Mouse (Mus musculus) yolk sac, embryonic 10.5 days (tissue): ENCODE measurements at regions not wholly inside any gene's neighbourhood (a gene's known extent, or its start where the extent isn't known, plus 50 kb on each side); places are given as distances from the start of the nearest gene placed in this dataset.

ENCODE experiments used
- DNase-seq: peaks from one replicate; pipeline ENCODE4 v3.0.0-alpha.2; 2017; ENCODE audit warnings: low spot score

DNA sequence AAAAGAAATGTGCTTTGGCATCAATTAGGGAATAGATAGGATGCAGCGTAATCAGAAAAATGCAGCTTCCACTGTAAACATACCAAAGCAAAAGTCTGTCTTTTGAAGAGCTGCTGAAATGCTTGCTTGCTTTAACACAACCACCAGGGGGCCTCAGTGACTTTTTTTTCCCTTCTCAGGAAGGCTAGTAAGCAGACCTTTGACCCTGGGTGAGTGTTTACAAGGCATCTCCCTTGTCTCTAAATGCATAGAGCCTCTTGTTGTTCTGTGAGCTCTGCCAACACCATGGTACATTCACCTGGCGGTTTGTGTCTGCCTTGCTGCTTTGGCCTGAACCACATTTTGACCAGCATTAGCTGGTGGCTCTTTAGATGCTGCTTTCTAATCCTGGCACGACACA is 191.9 kb upstream of the C9orf72 start:
- DNase-seq: peak; percentile 45

DNA sequence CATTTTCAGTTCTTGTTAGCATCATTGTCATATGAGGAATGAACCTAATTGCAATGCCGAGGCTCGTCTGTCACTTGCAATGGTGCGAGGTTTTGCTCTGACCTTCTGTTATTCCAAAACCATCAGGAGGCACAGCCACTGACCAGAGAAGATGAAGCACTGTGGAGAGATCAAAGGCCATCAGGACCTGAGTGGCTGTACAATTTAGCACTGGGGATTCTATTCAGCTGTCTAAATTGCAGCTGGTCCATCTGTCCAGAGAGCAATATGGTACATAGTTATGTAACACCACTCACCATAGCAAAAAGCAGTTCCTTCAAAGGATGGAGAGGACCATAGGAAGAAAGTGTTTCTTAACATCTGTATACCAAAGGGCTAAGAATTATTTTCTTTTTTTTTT is 187.5 kb upstream of the C9orf72 start:
- no peak for DNase-seq

DNA sequence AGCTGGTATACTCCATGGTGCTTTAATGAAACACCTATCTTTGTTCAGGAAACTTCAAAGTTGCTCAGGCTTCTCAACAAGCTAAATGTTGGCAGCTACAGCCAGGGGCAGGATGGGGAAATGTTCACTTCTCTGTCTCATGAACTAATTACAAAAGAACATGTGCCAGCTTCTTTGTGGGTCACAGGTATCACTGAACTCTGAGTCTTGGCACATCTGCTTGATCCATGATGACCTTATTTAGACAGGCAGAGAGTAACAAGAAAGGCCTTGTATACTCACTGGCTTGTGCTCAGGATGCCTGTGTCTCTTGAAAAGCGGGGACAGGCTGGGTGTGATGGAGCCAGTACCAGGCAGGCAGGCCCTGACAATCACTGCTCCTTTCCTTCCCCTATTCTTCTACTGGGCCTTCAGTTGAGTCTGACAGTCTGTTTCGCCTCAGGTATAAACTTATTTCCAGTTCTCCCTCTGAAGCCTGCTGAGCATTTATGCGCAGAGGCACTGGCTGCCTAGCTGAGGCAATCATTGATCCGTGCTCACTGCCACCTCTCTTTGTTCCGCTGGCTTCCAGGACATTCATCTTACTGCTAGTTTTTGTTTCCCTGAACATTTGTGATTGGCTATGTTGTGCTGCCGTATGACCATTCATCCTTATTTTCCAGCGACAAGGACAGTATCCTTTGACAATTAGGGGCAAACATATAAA is 179.5 kb upstream of the C9orf72 start:
- DNase-seq: no peak

DNA sequence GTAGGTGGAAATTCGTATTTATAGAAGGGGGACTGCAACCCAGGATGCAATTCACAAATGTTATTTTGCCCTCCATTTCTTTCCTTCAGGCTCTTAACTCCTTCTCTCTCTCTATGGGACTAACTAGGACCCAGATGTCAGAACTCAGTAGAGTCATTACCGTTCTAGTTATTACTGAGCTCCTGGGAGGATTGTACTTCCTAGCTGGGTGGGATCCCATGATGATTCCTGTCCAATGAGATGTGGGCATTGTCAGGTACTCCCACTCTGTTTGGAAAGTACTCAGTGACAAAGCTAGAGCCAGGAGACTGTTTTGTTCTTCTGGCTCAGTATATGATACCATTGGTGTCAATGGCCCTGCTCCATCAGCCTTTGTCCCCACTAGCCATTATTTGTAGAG is 178.1 kb upstream of the C9orf72 start:
- DNase-seq: no peak

DNA sequence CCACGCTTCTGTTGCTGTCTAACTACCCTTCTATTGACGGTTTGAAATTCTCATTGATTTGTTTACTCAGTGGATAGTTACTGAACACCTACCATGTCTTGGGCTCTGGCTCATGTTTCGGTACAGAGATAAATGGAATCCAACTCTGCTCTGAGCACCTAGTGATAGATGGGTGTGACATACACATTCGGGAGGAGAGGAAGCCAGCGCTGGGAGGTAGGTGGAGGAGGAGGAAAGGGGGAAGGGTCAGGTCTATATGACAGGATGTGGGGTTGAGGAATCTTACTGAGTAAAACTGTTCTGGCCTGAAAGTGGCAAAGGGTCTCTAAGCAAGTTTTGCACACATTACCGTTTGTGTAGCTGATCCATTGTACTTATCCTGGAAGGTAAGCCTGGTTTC is 177.6 kb upstream of the C9orf72 start:
- no peak for DNase-seq

DNA sequence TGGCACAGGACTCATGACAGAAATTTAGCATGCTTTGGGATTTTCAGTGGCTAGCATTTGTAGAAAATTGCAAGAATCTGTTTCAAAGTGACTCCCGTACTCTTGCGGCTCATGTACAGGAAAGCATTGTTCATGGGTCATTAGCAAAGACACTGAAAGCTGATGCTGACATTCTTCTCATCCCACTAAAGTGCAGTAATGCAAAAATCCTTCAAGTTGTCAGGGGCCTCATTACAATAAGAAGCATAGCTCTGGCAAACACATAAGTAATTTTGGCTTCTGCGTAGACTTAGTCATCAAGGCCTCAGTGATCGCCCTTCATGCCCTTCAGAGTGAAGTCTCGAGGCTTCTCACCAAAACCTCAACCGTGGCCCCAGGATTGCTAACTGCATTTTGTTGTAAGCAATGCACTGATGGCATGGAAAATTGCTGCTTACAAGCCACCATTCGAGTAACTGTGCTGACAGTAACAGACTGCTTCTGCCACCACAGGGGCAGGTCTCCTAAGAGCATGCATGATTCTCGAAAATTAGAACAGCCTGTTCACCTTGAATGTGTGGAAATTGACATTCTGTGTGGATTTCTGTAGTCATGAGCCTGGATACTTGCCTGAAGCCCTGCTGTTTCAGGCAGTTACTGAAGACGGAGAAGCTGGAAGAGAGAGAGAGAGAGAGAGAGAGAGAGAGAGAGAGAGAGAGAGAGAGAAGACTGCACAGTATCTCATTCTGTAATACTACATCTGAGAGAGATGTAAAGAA is 176.6 kb upstream of the C9orf72 start:
- no peak for DNase-seq

DNA sequence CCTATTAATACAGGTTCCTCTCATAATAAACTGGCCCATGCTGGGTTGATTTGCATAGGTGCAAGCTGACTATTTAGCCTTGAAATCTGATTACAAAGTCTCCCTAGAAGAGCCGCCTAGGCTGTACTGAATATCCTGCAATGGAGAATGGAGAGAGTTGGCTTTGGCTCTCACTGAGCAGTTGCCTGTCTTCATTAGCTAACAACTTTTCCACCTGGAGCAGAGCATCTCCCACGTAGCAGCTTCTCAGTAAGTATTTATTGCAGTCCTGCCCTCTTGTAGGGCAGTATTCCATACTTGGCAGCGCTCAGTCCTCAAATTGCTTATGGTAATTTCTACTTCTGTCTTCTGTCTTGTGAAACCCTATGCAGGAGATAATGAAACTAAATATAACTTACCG is 175.8 kb upstream of the C9orf72 start:
- no peak for DNase-seq

DNA sequence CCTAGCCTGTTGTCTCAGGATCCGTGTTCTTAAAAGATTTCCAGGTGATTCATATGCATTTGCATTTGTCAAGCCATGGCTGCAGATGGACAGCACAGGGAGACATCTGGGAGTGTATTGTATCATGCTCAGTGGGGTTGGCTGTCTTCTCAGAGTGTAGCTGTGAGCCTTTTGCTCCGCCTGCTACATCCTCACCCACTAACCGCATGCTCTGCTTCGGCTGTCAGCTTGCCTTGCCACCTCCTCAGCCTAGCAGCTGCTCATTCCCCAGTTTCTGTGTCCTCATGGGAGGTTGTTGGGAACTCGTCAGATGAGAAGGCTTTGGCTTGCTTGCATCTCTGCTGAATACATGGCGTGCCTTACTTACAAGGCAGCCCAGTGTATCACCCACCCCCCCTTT is 174.5 kb upstream of the C9orf72 start:
- no peak for DNase-seq

DNA sequence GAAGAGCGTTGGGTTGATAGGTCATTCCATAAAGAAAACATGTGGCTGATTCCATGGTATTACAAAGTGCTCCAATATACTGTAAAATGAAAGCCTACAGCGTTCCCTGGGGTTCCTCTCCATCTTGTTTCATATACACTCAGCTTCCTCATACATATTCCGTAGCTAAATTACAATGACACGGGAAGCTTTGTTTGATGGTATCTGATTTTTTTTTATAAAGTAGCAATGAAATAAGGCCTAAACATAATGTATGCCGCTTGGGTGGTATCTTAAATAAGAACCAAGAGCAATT is 169.6 kb upstream of the C9orf72 start:
- DNase-seq: no peak

DNA sequence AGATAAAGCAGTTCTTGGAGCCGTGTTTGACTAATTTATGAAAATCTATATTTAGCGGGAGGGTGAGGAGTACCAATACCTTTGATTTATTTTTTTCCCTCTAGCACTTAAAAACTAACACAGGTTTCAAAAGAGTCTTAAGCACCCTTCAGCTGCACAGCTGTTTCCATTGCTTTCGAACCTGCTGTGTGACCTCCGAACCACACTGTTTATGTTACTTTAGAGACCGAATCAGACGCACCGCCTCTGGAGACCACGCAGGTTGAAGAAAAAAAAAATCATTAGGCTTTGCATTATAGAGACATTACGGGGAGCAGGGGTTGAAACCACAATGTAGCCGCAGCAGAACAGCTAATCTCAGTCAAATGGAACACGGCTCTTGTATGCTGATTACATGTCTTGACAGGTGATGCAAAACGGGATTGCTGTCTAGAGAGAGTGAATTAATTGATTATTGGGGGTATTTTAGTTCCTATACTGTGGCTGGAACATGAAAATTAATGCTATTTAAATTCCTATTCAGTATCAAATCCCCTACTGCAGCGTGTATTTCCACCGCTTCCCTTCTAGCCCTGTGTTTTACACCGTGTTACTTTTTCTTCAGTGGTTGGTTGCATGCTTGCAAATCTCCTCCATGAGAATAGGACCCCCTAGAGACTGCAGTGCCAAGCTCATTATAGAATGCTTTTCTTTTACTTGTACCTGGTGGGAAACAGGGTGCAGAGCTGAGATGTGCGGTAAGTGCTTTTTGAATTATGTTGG is 169.0 kb upstream of the C9orf72 start:
- DNase-seq: no peak

DNA sequence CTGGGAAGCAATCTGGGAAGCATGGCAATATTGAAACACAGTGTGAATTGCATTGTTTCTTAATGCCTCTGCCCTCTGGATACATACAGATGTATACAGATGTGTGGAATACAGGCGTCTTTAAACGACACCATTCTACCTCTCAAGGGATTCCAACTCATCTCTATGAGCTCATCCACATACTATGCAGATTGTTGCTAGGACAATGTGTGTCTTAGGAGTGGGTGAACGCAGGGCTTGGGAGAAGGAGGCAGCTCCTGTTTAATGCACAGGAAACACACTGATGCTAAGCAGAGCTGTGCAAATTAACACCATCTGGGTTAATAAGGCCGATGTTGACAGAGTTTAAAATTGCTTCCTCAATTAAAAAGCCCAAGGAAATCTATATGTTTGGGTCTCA is 149.8 kb upstream of the C9orf72 start:
- DNase-seq: no peak

DNA sequence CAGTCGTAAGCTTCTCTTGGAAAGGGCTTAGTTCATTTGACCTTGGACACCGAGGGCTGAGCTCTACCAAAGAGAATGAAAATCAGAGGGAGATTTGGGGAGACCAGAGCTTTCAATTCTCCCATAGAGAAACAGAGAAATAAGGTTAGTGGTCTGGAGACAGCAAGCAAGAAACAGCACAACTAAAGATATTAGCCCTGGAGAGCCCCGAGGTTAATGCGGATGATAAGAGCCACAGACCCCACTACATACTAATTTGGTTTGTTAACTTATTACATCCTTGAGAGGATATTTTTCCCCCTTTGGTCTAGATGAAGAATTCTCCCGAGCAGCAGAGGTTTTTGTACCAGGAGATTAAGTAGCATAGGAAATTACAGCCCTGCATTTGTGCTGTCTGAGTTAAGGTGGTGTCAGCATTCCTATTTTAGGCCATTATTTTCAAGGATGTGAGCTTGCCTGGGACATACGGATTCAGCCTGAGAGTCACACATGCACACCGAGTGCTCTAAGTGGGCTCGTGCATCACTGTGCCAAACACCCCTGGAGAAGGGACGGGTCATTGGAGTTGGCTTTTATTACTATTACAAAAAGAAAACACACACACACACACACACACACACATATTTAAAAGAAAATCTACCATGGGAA is 147.4 kb upstream of the C9orf72 start:
- no peak for DNase-seq

DNA sequence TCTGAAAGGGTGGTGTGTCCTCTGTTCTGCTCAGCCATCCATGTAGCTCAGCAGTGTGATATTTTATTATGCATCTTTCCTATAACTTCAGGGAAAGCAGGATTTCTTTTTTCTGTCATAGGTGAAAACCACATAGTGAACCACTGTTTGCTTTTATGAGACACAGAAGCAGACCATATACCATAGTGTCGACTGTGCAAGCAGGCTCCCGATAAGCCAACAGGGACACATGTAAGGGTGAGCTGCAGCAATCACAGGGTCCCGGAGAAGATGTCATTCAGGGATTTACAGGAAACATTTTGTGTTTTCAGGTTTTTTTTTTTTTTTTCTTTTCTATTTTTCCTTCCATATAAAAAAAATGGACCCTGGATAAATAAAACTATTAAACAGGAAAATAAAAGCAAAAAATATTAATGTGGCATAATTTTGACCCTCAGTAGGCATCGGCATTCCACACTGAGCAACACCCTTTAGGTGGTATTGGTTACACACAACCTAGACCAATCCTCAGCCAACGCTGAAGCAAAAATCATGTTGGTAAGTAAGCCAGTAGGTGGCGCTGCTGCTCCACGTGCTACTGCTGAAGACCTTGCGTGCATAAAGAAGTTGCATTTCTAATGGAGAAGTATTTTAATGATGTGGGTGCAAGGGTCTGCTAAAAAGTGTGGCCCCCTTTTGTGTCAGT is 146.7 kb upstream of the C9orf72 start:
- peak; percentile 32 for DNase-seq

DNA sequence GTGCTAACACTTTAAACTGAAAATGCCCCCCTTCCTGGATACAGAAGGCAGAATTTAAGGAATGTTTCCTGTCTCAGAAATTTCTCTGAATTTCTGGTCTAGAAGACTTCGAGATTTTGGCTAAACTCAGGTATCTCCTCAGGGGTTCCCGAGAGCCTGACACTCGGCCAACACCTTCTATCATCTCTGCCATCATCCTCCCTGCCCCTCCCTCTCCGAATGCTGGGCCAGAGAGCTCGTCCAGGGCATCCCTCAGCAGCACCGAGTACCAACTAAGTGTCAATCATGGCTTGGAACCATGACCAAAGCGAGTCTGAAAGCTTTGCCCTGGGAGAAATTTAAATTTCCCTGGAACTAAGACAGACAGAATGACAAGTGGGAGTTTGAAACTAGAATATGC is 138.2 kb upstream of the C9orf72 start:
- DNase-seq: no peak

DNA sequence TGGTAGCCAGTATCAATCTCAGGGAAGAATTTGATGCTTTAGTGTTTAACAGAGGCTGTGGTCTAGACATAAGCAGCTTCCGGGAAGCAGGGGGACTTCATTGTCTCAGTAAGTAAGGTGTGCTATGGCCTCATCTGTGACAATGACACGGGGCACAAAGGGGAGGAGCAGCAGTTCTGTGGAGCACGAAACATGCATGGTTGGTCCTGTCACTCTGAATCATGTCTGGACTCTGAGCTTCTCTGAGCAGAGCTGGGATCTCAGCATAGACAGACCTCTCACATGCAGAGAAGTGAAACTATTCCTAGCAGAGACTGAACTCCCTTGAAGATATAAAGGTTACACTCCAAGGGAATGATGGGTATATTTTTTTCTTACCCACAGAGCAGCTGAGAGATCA is 136.2 kb upstream of the C9orf72 start:
- DNase-seq: no peak

DNA sequence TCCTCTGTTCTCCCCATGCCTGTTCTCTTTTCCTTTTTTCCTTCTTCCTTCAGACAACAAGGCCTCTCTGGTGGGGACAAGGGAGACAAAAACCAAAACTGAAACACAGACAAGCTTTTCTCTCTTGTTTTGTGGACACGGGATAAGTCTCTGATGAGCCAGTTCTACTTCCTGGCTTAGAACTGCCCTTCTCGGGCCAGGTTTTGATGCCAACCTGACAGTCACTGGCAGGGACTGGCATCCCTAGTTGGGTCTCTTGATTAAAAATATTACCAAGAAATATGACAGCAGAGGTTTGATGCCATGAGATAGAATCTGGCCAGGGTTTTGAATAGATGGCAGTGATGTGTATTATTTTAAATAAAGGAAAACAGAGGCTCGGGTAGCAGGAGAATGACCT is 133.4 kb upstream of the C9orf72 start:
- DNase-seq: no peak

DNA sequence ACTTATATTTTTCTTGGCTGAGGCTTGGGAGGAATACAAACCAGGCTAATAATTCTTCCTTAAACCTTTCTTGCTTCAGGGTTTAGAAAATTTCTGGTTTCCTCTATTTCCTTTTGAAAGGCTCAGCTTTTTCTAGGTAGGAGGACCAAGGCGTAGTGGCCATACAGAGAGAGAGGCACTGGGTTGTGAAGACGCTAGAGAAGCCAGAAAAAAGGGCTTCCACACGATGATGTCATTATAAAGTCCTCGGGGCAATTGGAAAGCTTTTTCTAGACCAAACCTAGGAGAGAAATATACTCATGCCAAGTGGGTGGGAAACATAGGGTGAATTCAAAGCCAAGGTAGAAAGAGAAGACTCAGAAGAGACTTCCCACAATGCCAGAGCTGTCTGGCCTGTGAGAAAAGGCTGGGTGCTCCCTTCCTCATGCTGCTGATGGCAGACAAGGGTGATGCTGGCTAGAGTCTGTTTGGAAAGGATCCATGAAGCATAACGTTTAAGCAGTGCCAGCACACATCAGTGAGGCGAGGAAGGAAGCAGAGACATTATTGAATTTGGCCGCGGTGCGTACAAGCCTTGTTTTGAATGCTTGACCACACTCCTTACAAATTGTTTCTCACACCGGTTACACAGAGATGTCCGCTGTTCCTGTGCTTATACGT is 131.1 kb upstream of the C9orf72 start:
- DNase-seq: no peak

DNA sequence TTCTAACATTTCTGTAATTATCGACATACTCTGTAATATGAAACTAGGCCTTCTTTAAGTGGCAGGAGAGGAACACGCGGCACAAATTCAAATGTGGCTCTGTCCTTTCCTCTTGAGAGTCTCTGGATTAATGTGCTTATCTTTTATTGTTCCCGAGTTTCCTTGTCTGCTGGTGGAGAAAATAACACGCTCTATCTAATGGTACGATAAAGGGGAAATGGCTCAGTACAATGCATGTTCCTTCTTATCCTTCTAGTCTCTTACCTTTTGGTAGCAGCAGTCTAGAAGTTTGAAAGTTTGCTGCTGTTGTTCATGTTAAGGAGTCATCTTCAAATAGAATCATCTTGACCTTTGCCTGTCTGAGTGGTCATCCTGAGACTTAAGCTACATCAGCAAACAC is 130.1 kb upstream of the C9orf72 start:
- no peak for DNase-seq

DNA sequence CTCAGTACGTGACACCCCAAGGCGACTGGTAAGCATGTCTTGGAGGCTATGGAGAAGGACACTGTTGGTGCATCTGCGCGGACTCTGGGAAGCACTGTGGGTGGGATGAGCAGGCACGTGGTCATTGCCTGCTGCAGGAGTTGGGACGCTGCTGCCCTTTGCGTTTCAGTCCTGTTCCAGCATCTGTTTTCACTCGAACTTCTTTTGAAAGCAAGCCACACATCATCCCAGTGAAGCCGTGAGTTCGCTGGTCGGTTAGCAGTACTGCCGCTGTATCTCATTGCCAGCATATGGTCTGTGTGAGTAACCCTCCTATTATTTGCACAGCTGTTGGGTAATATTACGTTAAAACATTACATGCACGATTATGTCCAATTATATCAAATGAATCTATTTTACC is 128.1 kb upstream of the C9orf72 start:
- DNase-seq: no peak

DNA sequence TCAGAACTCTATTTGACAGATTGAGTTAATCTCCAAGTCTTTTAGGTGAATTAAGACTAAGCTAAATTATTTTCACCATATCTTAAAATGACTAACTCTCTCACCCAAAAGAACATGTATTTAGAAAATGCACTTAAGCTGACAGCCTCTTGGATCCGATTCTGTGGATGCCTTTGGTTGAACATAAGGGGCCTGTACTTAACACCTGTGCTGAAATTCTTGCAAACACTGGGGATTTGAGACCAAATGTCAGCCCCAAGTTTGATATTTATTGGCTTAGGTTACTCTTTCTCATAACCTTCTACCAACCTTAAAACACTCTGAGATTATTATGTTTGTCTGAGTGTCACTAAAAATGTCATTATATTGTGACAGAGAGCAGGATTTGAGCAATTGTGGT is 126.6 kb upstream of the C9orf72 start:
- no peak for DNase-seq

DNA sequence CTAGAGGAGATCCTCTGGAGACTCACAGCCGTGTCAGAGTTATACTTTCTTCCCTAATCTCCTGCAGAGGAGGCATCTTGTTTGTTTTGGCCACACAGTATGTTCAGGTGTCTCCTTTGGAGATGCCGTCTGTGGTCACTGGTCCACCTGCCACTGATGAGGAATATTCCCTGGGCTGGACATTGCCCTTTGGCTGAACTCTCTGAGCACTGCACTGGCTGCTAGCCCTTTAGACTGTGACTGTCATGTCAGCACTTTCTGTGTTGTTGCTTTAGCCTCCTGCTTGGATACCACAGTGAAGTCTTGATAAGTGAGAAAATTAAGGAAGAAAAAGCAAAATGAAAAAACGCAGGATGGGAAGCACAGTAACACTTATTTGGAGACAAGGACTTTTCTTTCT is 124.5 kb upstream of the C9orf72 start:
- peak; percentile 19 for DNase-seq

DNA sequence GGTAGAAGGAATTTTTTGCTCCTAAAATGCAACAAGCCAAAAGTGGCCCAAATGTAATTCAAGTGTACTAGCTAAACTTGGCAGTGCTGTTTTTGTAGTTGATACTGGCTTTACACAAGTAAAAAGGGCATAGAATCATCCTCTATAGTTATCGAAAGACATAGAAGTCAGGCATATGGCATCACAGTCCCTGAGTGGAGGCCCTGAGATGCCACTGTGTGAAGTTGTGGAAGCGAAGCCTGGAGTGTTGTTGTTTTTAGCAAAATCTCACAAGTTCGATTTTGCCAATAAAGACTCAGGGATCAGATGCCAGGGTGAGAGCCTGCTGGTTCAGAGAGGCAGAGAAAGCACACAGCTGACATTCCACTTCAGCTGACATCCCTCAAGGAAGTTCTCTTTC is 121.6 kb upstream of the C9orf72 start:
- DNase-seq: no peak
